Mouse (Mus musculus): ENCODE measurements at regions not wholly inside any gene's neighbourhood (a gene's known extent, or its start where the extent isn't known, plus 50 kb on each side); places are given as distances from the start of the nearest gene placed in this dataset.

DNA sequence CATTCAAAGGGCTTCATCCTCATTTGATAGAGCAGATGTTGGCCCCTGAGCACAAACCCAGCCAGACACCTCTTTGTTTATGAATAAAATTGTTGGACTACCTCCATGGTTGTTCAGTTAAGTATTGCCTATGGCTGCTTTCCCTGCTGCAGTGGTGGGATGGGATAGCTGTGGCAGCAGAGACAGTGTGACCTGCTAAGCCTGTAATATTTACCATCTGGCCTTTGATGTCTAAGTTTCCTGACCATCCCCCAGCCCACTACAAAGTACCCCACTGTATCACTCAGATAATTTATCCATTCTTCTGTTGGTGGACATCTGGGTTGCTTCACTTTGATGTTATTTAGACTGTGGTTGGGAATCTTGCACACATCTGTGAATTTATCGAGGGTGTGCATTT, 168.7 kb upstream of the Cdh5 start:
- peak; percentile 80; the same call in 1 of the 2 replicates for ATAC-seq (ENCODE audit: borderline replicate concordance, extremely low read depth, low FRiP score, low TSS enrichment)
- H3K4me3 ChIP-seq, result no peak overlapping the region
- H3K27ac ChIP-seq, result no peak overlapping the region
- WGBS, result 38% methylated on average over 1 of the region's 1 CpGs
- no peak overlapping the region for H3K4me2 ChIP-seq
- H3K27me3 ChIP-seq, result no peaks in the 10 kb centered on the region
- no peaks in the 10 kb centered on the region for H3K36me3 ChIP-seq
- H3K9ac ChIP-seq, result no peak overlapping the region
- H3K4me1 ChIP-seq, result no peaks in the 10 kb centered on the region
- H3K9me3 ChIP-seq, result no peaks in the 10 kb centered on the region

DNA sequence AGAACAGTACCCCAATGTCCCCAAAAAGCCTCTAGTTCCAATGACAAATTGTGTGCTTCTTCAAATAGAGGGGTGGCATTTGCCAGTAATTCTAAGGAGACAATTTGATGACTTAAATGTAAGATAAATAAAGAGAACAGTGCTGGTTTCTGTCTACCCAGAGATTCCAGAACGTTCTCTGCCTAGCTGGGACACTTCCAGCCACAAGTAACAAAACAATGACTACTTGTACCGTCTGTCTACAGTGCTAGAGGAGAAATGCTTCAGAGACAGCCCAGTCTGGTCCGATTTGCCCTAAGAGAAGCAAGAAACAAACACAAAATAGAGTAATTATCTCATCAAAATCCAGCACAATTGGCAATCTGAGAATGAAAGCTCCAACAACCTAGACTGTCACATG, 164.9 kb upstream of the Cdh5 start:
- WGBS, result 41% methylated on average over 3 of the region's 3 CpGs
- Histone ChIP-seq H3K9me3 (no peaks in the 10 kb centered on the region), H3K4me3 (no peak overlapping the region), H3K4me2 (no peak overlapping the region), H3K4me1 (peaks cover 14% of the 10 kb centered on the region), H3K36me3 (no peaks in the 10 kb centered on the region), H3K27me3 (no peaks in the 10 kb centered on the region), H3K9ac (no peak overlapping the region), H3K27ac (0 out of 2 replicates have a peak overlapping the region, but pooled peaks have one; percentile 6)
- no peak for ATAC-seq (ENCODE audit: borderline replicate concordance, extremely low read depth, low FRiP score, low TSS enrichment)

DNA sequence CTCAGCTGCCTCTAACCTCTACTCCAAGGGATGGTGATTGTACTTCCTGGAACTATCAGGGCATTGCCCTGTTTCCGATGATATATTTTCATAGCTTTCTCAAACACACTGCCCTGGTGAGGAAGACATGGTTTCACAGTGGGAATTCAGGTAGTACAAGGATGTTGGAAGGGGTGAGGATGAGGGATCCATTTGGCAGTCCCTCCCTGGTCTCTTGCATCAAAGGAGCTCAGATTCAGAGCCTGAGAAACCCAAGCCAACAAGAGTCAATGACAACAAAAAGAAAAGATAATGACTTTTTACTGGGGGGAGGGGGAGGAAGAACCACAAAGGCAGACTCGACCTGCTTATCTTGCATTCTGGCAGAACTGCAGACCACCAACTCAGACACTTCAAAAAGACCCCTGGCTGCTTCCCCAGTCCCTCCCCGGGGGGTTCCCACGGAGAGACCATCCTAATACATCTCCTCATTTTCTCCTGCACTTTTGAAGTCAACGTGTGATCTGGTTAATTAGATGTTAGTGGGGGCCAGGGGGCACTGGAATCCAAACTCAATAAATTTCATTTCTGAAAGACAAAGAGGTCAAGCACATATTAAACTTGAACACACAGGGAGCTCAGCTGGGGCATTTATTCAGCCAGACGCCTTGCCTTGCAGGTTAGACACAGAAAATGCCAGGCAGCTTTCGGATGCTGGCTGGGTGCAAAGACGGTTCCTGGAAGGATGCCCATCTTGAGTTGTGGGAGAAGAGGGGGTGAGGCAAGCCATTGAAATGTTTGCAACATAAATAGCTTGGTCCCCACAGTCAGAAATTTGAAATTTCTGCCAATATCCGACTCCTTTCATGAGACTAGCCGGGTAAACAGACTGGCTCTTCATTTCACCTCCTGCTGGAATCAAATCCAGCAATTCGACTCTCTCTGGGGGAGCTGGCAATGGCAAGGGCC, 162.9 kb upstream of the Cdh5 start:
- 21% methylated on average over 11 of the region's 11 CpGs for WGBS
- no peaks in the 10 kb centered on the region for H3K27me3 ChIP-seq
- no peak overlapping the region for H3K4me2 ChIP-seq
- H3K4me3 ChIP-seq, result no peak overlapping the region
- H3K4me1 ChIP-seq, result peaks cover 14% of the 10 kb centered on the region
- H3K9me3 ChIP-seq, result no peaks in the 10 kb centered on the region
- peak; percentile 82 for ATAC-seq (ENCODE audit: borderline replicate concordance, extremely low read depth, low FRiP score, low TSS enrichment)
- no peak overlapping the region for H3K9ac ChIP-seq
- H3K36me3 ChIP-seq, result no peaks in the 10 kb centered on the region
- peak overlapping the region; percentile 78 for H3K27ac ChIP-seq

DNA sequence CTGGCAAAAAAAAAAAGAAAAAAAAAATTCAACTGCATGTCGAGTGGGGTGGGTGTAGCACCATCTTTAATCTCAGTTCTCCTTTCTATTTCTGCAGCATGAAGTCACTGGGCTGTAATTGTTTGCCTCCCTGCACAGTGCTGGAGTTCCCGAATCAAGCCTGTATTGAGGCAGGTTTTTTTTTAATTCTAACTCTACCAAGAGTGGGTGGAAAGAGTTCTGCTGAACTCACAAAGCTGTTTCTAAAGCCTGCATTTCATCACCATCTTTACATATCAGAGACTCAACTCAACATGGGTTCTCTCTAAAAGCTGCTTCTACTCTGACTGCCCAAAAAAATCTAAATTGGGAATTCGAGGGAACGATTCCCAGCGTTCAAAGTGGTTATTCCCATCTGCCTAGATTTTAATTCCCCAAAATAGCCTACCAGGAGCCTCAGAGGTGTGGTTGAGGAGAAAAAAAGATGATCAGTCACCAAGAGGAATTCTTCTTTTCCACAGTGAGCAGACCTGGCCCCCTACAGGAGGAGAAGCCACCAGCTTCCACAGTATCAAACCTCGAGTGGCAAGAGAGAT, 160.4 kb upstream of the Cdh5 start:
- no peak for ATAC-seq (ENCODE audit: borderline replicate concordance, extremely low read depth, low FRiP score, low TSS enrichment)

DNA sequence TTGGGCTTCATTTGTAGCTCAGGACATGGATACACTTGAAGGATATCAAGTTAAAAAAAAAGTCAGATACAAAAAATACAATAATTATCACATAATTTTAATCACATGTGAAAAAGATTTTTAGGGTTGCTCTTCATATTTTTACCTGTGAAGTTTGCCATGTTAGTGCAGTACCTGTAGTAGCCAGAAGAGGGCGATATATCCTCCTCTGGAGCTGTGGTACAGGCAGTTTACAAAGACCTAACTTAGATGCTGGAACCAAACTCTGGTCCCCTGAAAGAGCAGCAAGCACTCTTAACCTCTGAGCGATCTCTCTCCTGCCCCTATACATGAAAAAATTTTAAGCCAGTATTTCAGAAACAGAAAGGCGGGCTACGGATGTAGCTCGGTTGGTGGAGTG, 153.0 kb upstream of the Cdh5 start:
- Histone ChIP-seq H3K9ac (no peak overlapping the region), H3K4me3 (no peak overlapping the region), H3K4me2 (no peak overlapping the region), H3K27ac (no peak overlapping the region), H3K27me3 (no peaks in the 10 kb centered on the region), H3K36me3 (no peaks in the 10 kb centered on the region), H3K4me1 (no peaks in the 10 kb centered on the region), H3K9me3 (no peaks in the 10 kb centered on the region)
- ATAC-seq (ENCODE audit: borderline replicate concordance, extremely low read depth, low FRiP score, low TSS enrichment), result no peak
- WGBS, result 75% methylated on average over 5 of the region's 5 CpGs

More for the DNA sequence above, 160.4 kb upstream of the Cdh5 start:
- Histone ChIP-seq H3K36me3 (no peaks in the 10 kb centered on the region), H3K27ac (no peak overlapping the region), H3K4me2 (no peak overlapping the region), H3K4me1 (peaks cover 14% of the 10 kb centered on the region), H3K9me3 (no peaks in the 10 kb centered on the region), H3K4me3 (no peak overlapping the region), H3K9ac (no peak overlapping the region), H3K27me3 (no peaks in the 10 kb centered on the region)
- 89% methylated on average over 6 of the region's 6 CpGs for WGBS

DNA sequence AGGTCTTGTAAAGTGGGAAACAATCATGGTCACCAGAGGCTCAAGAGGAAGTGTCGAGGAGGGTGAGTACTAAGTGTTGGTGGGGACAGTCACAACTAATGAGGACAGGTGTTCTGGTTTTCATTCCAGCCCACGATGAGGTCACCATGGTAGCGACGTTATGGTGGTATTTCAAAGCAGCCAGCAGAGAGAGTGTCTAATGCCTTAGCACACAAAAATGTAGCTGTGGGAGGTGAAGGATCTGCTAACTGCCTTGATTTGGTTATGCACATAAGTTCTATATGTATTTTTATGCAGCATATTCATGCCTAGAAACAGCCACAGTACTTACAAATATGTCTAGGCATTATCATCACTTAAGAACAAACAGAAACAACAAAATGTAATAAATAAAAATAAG, 151.0 kb upstream of the Cdh5 start:
- H3K4me1 ChIP-seq, result no peaks in the 10 kb centered on the region
- H3K36me3 ChIP-seq, result no peaks in the 10 kb centered on the region
- ATAC-seq (ENCODE audit: borderline replicate concordance, extremely low read depth, low FRiP score, low TSS enrichment), result no peak
- no peaks in the 10 kb centered on the region for H3K27me3 ChIP-seq
- H3K9ac ChIP-seq, result no peak overlapping the region
- H3K27ac ChIP-seq, result no peak overlapping the region
- H3K4me3 ChIP-seq, result no peak overlapping the region
- WGBS, result 62% methylated on average over 4 of the region's 4 CpGs
- no peaks in the 10 kb centered on the region for H3K9me3 ChIP-seq
- H3K4me2 ChIP-seq, result no peak overlapping the region

DNA sequence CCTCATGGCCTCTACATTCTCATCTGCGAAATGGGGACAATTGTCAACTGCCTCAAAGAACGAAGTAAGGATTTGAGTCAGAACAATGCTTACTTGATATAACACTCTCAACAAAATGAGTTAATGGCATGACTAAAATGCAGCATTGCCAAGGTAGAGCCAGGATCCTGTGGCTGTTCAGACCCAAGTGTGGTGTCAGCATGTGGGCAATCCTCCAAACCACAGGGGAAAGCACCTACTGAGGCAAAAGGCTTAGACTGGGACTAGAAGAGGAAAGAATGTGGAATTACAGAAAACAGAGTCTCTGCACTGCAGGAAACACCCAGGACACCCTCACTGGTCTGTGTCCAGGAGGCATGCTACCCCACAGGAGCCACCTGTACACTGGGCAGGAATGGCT, 147.8 kb upstream of the Cdh5 start:
- Histone ChIP-seq H3K27me3 (no peaks in the 10 kb centered on the region), H3K9me3 (no peaks in the 10 kb centered on the region), H3K36me3 (no peaks in the 10 kb centered on the region), H3K27ac (no peak overlapping the region), H3K4me3 (no peak overlapping the region), H3K9ac (no peak overlapping the region), H3K4me2 (no peak overlapping the region), H3K4me1 (no peaks in the 10 kb centered on the region)
- no peak for ATAC-seq (ENCODE audit: borderline replicate concordance, extremely low read depth, low FRiP score, low TSS enrichment)
- 89% methylated on average over 2 of the region's 2 CpGs for whole genome bisulfite sequencing

DNA sequence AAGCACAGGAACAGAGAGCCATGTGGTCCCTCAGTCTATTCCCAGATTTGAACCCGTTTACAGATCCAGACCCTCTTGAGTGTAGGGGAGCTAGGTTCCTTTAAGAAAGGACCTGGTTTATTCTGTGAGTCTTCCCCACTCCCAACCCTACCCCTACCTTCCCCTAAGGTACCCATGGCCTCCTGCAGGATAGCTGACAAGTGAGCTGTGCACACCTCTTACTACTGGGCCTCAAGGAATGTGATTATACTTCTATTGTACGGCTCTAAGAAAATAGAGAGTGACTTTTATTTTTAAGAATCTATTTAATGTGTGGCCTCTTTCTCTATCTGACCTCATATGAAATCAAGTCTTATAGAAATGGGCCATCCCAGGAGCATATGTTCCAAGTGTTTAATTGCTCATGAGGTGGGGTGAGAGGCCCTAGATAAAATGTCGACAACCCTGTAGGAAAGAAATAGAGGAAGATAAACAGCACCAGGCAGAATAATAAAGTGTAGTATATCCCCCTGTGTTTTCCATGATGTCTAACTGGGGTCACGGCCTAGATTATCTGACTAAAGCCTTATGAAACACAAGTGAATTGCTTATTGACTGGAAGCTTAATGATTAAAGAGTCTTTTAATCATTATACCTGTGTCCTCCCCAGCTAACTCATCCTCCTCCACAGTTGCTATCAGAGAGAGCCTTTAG, 145.7 kb upstream of the Cdh5 start:
- Histone ChIP-seq H3K27me3 (no peaks in the 10 kb centered on the region), H3K9me3 (no peaks in the 10 kb centered on the region), H3K4me3 (no peak overlapping the region), H3K36me3 (no peaks in the 10 kb centered on the region), H3K9ac (no peak overlapping the region), H3K4me2 (no peak overlapping the region), H3K4me1 (no peaks in the 10 kb centered on the region), H3K27ac (no peak overlapping the region)
- no peak for ATAC-seq (ENCODE audit: borderline replicate concordance, extremely low read depth, low FRiP score, low TSS enrichment)
- 71% methylated on average over 4 of the region's 4 CpGs for WGBS

DNA sequence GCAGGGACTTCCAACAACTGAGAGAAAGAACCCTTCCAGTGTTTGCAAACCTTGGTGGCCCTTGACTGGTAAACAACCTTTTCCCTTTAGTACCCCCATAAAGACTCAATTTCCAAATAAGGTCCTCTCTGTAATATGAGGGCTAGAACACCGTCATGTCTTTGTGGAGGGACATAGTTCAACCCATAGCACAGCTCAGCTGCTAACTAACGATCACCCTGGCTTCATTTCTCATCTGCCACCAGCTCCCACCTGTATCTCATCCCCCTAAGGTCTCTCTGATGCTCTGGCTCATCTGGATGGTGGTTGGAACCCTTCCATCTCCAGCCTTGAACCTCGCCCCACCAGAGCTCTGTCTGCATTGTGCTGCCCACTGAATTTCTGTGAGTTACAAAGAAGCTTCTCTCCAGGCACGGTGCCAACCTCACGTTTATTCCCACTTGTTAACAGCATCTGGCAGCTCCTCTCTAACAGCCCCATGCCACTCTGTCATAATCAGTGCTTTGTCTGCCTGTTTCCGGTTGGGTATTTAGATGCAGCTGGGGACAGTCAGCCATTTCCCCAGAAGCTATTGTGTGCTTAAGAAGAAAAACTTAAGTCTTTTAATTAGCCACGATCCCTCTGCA, 137.0 kb upstream of the Cdh5 start:
- Histone ChIP-seq H3K4me3 (no peak overlapping the region), H3K27ac (peak overlapping the region; percentile 38; the same call in 1 of the 2 replicates), H3K4me1 (peaks cover 10% of the 10 kb centered on the region; the same call in 1 of the 2 replicates), H3K27me3 (no peaks in the 10 kb centered on the region), H3K9ac (no peak overlapping the region), H3K36me3 (no peaks in the 10 kb centered on the region), H3K9me3 (no peaks in the 10 kb centered on the region), H3K4me2 (no peak overlapping the region)
- ATAC-seq (ENCODE audit: borderline replicate concordance, extremely low read depth, low FRiP score, low TSS enrichment), result peak; percentile 82
- WGBS, result 34% methylated on average over 7 of the region's 7 CpGs

DNA sequence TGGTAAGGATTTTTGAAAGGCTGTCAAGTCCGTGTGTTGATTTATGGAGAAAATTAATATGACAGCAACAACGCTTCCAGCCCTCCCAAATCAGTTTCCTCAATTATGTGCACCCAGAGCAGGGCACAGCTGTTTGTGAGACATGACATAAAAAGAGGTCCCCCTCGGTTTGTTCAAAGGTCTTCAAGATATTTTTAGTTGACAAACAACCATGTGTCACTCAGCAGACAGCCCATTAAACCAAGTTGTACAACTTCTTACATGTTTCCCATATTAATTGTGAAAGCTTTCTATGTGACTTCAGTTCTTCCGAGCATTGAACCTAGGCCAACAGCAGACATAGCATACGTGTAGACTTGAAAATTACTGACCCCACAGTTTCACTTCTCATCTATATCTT, 131.5 kb upstream of the Cdh5 start:
- ATAC-seq (ENCODE audit: borderline replicate concordance, extremely low read depth, low FRiP score, low TSS enrichment), result peak; percentile 65; the same call in 1 of the 2 replicates
- Histone ChIP-seq H3K9me3 (no peaks in the 10 kb centered on the region), H3K4me2 (no peak overlapping the region), H3K27ac (no peak overlapping the region), H3K4me1 (peaks cover 4% of the 10 kb centered on the region; the same call in 1 of the 2 replicates), H3K9ac (no peak overlapping the region), H3K27me3 (no peaks in the 10 kb centered on the region), H3K36me3 (no peaks in the 10 kb centered on the region), H3K4me3 (no peak overlapping the region)
- 52% methylated on average over 5 of the region's 5 CpGs for WGBS

DNA sequence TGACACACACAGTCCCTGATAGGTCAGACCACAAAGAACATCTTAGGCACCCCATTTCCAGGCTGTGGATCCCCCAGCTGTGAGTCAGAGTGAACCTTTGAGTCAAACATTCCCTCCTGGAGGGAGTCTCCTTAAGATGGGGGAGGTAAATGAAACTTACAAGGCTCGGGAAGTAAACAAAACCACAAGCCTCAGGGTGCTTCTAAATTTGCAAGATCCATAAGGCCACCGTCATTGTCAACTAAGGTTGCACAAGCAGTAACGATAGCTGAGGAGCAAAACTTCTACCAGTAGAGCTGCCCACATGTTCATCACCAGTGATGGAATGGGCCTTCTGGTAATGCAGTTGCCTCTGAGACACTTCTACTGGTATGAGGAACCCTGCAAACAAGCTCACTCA, 130.9 kb upstream of the Cdh5 start:
- WGBS, result 65% methylated on average over 3 of the region's 3 CpGs
- peak overlapping the region; percentile 19; the same call in 1 of the 2 replicates for H3K27ac ChIP-seq

More for the DNA sequence above, 130.9 kb upstream of the Cdh5 start:
- Histone ChIP-seq H3K4me3 (no peak overlapping the region), H3K9me3 (no peaks in the 10 kb centered on the region), H3K9ac (no peak overlapping the region), H3K4me1 (no peaks in the 10 kb centered on the region), H3K36me3 (no peaks in the 10 kb centered on the region), H3K27me3 (no peaks in the 10 kb centered on the region), H3K4me2 (no peak overlapping the region)
- no peak for ATAC-seq (ENCODE audit: borderline replicate concordance, extremely low read depth, low FRiP score, low TSS enrichment)

Measured in lung, embryonic 15.5 days (tissue).